Mouse (Mus musculus) retina, adult 2 months (tissue): Measurements from ENCODE around the gene Gpsm2.
"Not testable (repeated sequence)": the region's sequence is repeated elsewhere in the genome, so short reads cannot be mapped to it uniquely, and the experiment has no call there.

Experiments used
- DNase-seq: peaks from one replicate; pipeline ENCODE4 v3.0.0-alpha.2; 2012; ENCODE audit warnings: low read depth, low spot score

The Gpsm2 gene

GRCm38 (mm10) chr3:108655486-108655885 lies 66.6 kb downstream of the Gpsm2 start:
- DNase-seq, result no peak

GRCm38 (mm10) chr3:108654566-108654965 lies 67.5 kb downstream of the Gpsm2 start:
- no peak for DNase-seq

DNA sequence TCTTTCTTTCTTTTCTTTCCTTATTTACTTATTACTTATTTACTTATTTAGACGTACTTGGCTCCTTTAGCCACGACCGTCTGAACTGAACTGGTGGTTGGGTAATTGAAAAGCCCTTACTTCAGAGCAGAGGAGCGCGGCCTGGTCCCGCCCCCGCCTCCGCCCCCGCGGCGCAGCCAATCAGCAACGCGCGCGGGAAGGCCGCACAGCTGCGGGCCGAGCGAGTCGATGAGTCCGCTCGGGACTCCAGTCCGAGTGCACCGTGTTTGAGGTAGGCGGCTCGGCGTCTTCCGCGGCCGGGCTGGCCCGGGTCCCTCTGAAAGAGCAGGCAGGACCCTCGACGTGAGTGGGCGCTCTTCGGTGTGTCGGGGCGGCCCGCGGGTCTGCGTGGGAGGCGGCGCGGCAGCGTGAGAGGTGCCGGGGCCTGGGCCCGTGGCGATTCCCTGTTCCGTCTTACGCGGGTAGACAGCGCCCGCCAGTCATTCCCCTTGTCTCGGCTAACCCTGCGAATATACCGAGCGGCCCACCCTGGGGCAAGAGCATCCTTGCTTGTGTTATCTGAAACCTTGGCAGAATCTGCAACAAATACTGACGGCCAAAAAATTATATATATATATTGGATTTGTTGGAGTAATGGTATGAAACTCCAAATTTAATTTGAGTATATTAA lies 68.3 kb downstream of the Gpsm2 start, which contains the start of gene Clcc1:
Gene Clcc1, plus strand, starts transcription at position 204 of the 670 bp plus-strand sequence.
- DNase-seq, result peak; percentile 74

DNA sequence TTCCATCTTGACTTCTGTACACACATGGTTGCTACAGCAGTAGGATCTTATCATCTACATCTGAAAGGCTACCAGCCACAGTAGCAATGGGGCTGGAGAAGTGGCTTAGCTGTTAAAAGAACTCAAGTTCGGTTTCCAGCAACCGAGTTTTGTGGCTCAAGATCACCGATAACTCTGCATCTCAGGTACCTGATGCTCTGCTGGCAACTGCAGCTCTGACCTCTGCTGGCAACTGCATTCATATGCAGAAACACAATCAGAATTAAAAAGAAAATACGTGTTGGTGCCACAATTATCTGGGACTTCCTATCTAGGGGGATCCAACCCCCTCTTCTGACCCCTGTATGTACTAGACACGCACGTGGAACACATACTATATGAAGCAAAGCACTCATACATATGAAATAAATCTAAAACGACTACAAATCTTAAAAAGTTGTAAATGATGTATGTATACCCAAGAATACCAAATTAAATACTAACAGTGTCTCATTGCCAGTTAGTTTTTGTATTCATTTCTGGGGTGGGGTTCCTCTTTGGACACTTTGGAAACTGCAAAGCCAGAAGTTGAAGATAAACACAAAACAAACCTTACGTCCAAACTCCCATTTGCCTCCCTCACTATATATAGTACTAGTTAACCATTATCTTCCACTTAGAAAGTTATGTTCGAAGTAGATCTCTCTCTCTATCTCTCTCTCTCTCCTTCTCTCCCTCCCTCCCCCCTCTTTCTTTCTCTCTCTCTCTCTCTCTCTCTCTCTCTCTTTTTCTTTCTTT lies 69.1 kb downstream of the Gpsm2 start:
- DNase-seq, result no peak

- not testable (repeated sequence) for DNase-seq
Measured at GRCm38 (mm10) chr3:108647681-108648080, 74.4 kb downstream of the Gpsm2 start.

DNA sequence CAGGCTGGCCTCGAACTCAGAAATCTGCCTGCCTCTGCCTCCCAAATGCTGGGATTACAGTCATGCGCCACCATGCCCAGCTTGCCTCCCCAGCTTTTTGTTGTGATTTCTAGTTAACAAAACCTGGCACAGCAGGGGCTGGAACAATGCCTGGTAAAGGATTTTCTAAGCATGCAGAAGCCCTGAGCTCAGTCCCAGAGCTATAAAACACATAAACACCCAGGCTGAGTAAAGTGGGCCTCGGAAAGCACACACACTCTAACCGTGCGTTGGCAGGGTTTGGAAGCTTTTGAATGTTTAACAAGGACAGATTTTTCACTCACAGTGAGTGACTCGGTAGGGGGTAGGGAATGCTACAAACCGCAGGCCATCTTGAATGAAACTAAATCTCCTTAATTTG lies 76.1 kb downstream of the Gpsm2 start:
- DNase-seq, result no peak

DNA sequence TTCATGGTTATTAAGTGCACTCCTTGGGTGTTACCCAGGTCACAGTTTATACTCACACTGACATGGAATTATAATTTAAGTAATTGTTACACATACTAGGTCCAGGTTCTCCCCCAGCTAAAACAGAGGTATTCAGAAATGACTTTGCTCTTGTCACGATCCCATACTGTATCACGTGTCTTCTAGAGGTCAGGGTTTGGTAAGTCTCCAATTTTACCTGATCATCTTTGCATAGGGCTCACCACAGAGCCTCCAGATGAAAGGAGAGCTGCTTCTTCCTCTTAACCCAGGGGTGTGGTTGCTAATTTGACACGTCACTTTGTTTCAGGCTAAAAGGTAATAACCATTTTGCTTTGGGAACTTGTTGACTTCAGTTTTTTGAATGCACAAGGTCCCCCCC lies 77.3 kb downstream of the Gpsm2 start:
- DNase-seq, result no peak

GRCm38 (mm10) chr3:108640998-108641397 lies 81.1 kb downstream of the Gpsm2 start:
- no peak for DNase-seq

GRCm38 (mm10) chr3:108639412-108639811 lies 82.7 kb downstream of the Gpsm2 start:
- DNase-seq, result no peak

DNA sequence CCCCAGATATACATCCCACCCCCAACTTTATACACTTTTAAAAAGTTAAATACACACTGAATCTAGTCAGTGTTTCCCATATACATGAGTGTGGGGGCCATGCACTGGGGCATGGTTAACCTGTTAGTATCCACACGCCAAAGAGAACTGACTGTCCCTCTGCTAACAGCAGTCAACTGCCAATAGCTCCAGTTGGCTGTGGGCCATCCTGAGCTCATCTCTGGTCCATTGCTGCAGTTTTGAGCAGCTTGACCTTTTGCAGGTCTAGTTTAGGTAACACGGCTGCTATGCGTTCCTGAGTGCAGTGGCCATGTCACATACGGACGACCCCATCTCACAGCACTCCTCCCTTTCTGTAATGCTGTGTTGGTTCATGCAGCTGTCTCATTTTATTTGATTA lies 87.3 kb downstream of the Gpsm2 start:
- DNase-seq, result no peak
